Mouse (Mus musculus) kidney, adult 2 months (tissue): ENCODE data around the gene Ano4.

Experiments
- CTCF ChIP-seq: fragments of 200-500 bp; conservative IDR thresholded peaks from 2 replicates; pipeline ENCODE4 v1.5.1; 2011; ENCODE audit warnings: low read depth, mild to moderate bottlenecking, control low read depth, low read length, moderate library complexity, mixed read lengths; ENCODE audit not compliant: insufficient read depth, insufficient read length
- POLR2A ChIP-seq: fragments of 200-500 bp; IDR thresholded peaks from one replicate; pipeline ENCODE4 v1.6.1; 2011; ENCODE audit warnings: low read depth, low read length, control low read depth

GRCm38 (mm10) chr10:89004518-89004917 is 340.0 kb downstream of the Ano4 start:
- no peak for TF ChIP-seq POLR2A
- no peak for TF ChIP-seq CTCF
